Mouse (Mus musculus) intestine, embryonic 15.5 days (tissue): ENCODE data around the gene Ubxn6. TPM values are rescaled to one million over a fixed set of nuclear protein-coding genes. Genes with fewer than 3 reads are reported as not detected.

ENCODE experiments used
- ATAC-seq: fragments of 200-750 bp; cut with Nextera tagmentation; 2 replicates; pipeline ENCODE4 v1.8.0; 2017; ENCODE audit warnings: moderate TSS enrichment, moderate library complexity
- H3K27ac ChIP-seq: fragments of 300-500 bp; sonication (generic); 2 replicates; pipeline ENCODE4 v1.5.1; 2015; ENCODE audit warnings: mild to moderate bottlenecking, inconsistent platforms
- H3K27me3 ChIP-seq: fragments of 300-500 bp; sonication (generic); replicated peaks from 2 replicates; pipeline ENCODE4 v1.6.1; 2015; ENCODE audit warnings: inconsistent platforms
- H3K36me3 ChIP-seq: fragments of 300-500 bp; sonication (generic); 2 replicates; pipeline ENCODE4 v1.6.1; 2015; ENCODE audit warnings: inconsistent platforms
- H3K4me1 ChIP-seq: fragments of 300-500 bp; sonication (generic); replicated peaks from 2 replicates; pipeline ENCODE4 v1.6.1; 2015; ENCODE audit warnings: inconsistent platforms
- H3K4me2 ChIP-seq: fragments of 300-500 bp; sonication (generic); replicated peaks from 2 replicates; pipeline ENCODE4 v1.6.1; 2015; ENCODE audit warnings: mild to moderate bottlenecking, inconsistent platforms
- H3K4me3 ChIP-seq: fragments of 300-500 bp; sonication (generic); replicated peaks from 2 replicates; pipeline ENCODE4 v1.5.1; 2015; ENCODE audit warnings: inconsistent platforms
- H3K9ac ChIP-seq: fragments of 300-500 bp; sonication (generic); 2 replicates; pipeline ENCODE4 v1.6.1; 2015; ENCODE audit warnings: inconsistent platforms
- H3K9me3 ChIP-seq: fragments of 300-500 bp; sonication (generic); 2 replicates; pipeline ENCODE4 v1.6.1; 2016; ENCODE audit warnings: inconsistent platforms
- WGBS: fragments of 180-500 bp; shearing (Covaris S2); methylation state at CpG from one replicate; pipeline ENCODE4 v1.1.7; 2015; 5-methylcytosine and 5-hydroxymethylcytosine counted together
- polyA plus RNA-seq: library from polyadenylated mRNA; unstranded; fragments of >200 nt; fragmentation: Nextera tagmentation; extraction: Ambion mirVana; gene quantifications from 2 replicates; pipeline ENCODE4 v1.2.1, GENCODE M21; 2015

Ubxn6 gene
- polyA plus RNA-seq, 1 experiment from 2014 or later: 35.1 TPM

GRCm38 (mm10) chr17:56036901-56037287 lies 37.9 kb downstream of the Ubxn6 start:
- H3K27me3 ChIP-seq: no peaks in the 10 kb centered on the region
- WGBS: 34% methylated on average over 13 of the region's 13 CpGs
- peak; percentile 9 for ATAC-seq
- no peak overlapping the region for H3K27ac ChIP-seq
- H3K4me3 ChIP-seq: peak overlapping the region; percentile 71
- H3K4me1 ChIP-seq: peaks cover 37% of the 10 kb centered on the region
- H3K36me3 ChIP-seq: peaks cover 7% of the 10 kb centered on the region; the same call in 1 of the 2 replicates
- H3K4me2 ChIP-seq: peak overlapping the region; percentile 53
- 0 out of 2 replicates have a peak overlapping the region, but pooled peaks have one; percentile 21 for H3K9ac ChIP-seq
- H3K9me3 ChIP-seq: no peaks in the 10 kb centered on the region

GRCm38 (mm10) chr17:56036176-56036900 lies 38.5 kb downstream of the Ubxn6 start, which contains the start of gene Sh3gl1:
Gene Sh3gl1 (minus strand): TSS chr17:56036635.
- ATAC-seq: peak; percentile 89
- Histone ChIP-seq H3K27me3 (no peaks in the 10 kb centered on the region), H3K4me1 (peaks cover 36% of the 10 kb centered on the region), H3K27ac (peak within 1 kb of the TSS; percentile 84), H3K4me3 (peak within 1 kb of the TSS; percentile 71), H3K36me3 (peaks cover 7% of the 10 kb centered on the region; the same call in 1 of the 2 replicates), H3K9me3 (no peaks in the 10 kb centered on the region), H3K4me2 (peak within 1 kb of the TSS; percentile 58), H3K9ac (peak within 1 kb of the TSS; percentile 85)
- WGBS: under 1% methylated on average over 74 of the region's 74 CpGs

- no peak overlapping the region for H3K27ac ChIP-seq
- H3K27me3 ChIP-seq: no peaks in the 10 kb centered on the region
- peaks cover 36% of the 10 kb centered on the region for H3K4me1 ChIP-seq
- H3K4me3 ChIP-seq: peak overlapping the region; percentile 71
- H3K36me3 ChIP-seq: peaks cover 7% of the 10 kb centered on the region; the same call in 1 of the 2 replicates
- ATAC-seq: no peak
- H3K4me2 ChIP-seq: peak overlapping the region; percentile 58
- peak overlapping the region; percentile 27; the same call in 1 of the 2 replicates for H3K9ac ChIP-seq
- whole genome bisulfite sequencing: 54% methylated on average over 4 of the region's 4 CpGs
- no peaks in the 10 kb centered on the region for H3K9me3 ChIP-seq
Observed at GRCm38 (mm10) chr17:56035216-56035615, 39.6 kb downstream of the Ubxn6 start.

- H3K27ac ChIP-seq: no peak overlapping the region
- peak overlapping the region; percentile 71; the same call in 1 of the 2 replicates for H3K4me3 ChIP-seq
- H3K36me3 ChIP-seq: peaks cover 9% of the 10 kb centered on the region; the same call in 1 of the 2 replicates
- H3K9me3 ChIP-seq: no peaks in the 10 kb centered on the region
- no peaks in the 10 kb centered on the region for H3K27me3 ChIP-seq
- peaks cover 36% of the 10 kb centered on the region for H3K4me1 ChIP-seq
- H3K9ac ChIP-seq: peak overlapping the region; percentile 27; the same call in 1 of the 2 replicates
- 85% methylated on average over 6 of the region's 6 CpGs for WGBS
- ATAC-seq: no peak
- peak overlapping the region; percentile 58 for H3K4me2 ChIP-seq
Observed at GRCm38 (mm10) chr17:56034726-56035100, 40.1 kb downstream of the Ubxn6 start.

- peak overlapping the region; percentile 58 for H3K4me2 ChIP-seq
- no peak overlapping the region for H3K27ac ChIP-seq
- WGBS: 86% methylated on average over 7 of the region's 7 CpGs
- no peak for ATAC-seq
- peak overlapping the region; percentile 27; the same call in 1 of the 2 replicates for H3K9ac ChIP-seq
- peaks cover 12% of the 10 kb centered on the region; the same call in 1 of the 2 replicates for H3K36me3 ChIP-seq
- 0 out of 2 replicates have a peak overlapping the region, but pooled peaks have one; percentile 71 for H3K4me3 ChIP-seq
- H3K27me3 ChIP-seq: no peaks in the 10 kb centered on the region
- no peaks in the 10 kb centered on the region for H3K9me3 ChIP-seq
- peaks cover 36% of the 10 kb centered on the region for H3K4me1 ChIP-seq
Observed at GRCm38 (mm10) chr17:56034040-56034725, 40.6 kb downstream of the Ubxn6 start.

GRCm38 (mm10) chr17:56032831-56033230 lies 42.0 kb downstream of the Ubxn6 start:
- peaks cover 12% of the 10 kb centered on the region; the same call in 1 of the 2 replicates for H3K36me3 ChIP-seq
- H3K27me3 ChIP-seq: no peaks in the 10 kb centered on the region
- H3K4me2 ChIP-seq: peak overlapping the region; percentile 37
- WGBS: 69% methylated on average over 7 of the region's 7 CpGs
- no peaks in the 10 kb centered on the region for H3K9me3 ChIP-seq
- H3K4me1 ChIP-seq: peaks cover 36% of the 10 kb centered on the region
- H3K27ac ChIP-seq: peak overlapping the region; percentile 70
- ATAC-seq: no peak
- H3K9ac ChIP-seq: peak overlapping the region; percentile 18; the same call in 1 of the 2 replicates
- H3K4me3 ChIP-seq: no peak overlapping the region

- peak overlapping the region; percentile 70 for H3K27ac ChIP-seq
- H3K27me3 ChIP-seq: no peaks in the 10 kb centered on the region
- peak overlapping the region; percentile 37 for H3K4me2 ChIP-seq
- no peak overlapping the region for H3K9ac ChIP-seq
- no peaks in the 10 kb centered on the region for H3K9me3 ChIP-seq
- H3K4me3 ChIP-seq: no peak overlapping the region
- peaks cover 36% of the 10 kb centered on the region for H3K4me1 ChIP-seq
- peaks cover 12% of the 10 kb centered on the region; the same call in 1 of the 2 replicates for H3K36me3 ChIP-seq
- WGBS: 66% methylated on average over 6 of the region's 6 CpGs
- peak; percentile 52 for ATAC-seq
Observed at GRCm38 (mm10) chr17:56032127-56032733, 42.6 kb downstream of the Ubxn6 start.

- Histone ChIP-seq H3K9ac (no peak overlapping the region), H3K4me1 (peaks cover 33% of the 10 kb centered on the region)
Observed at GRCm38 (mm10) chr17:56031431-56031830, 43.4 kb downstream of the Ubxn6 start.

GRCm38 (mm10) chr17:56030919-56031318 lies 43.9 kb downstream of the Ubxn6 start:
- no peak overlapping the region for H3K9ac ChIP-seq
- 61% methylated on average over 5 of the region's 5 CpGs for WGBS
- H3K4me1 ChIP-seq: peaks cover 33% of the 10 kb centered on the region
- peaks cover 12% of the 10 kb centered on the region; the same call in 1 of the 2 replicates for H3K36me3 ChIP-seq
- no peaks in the 10 kb centered on the region for H3K27me3 ChIP-seq
- 0 out of 2 replicates have a peak overlapping the region, but pooled peaks have one; percentile 4 for H3K27ac ChIP-seq
- ATAC-seq: no peak
- no peak overlapping the region for H3K4me2 ChIP-seq
- H3K4me3 ChIP-seq: no peak overlapping the region
- H3K9me3 ChIP-seq: no peaks in the 10 kb centered on the region

More at GRCm38 (mm10) chr17:56031431-56031830, 43.4 kb downstream of the Ubxn6 start:
- no peak for ATAC-seq
- H3K9me3 ChIP-seq: no peaks in the 10 kb centered on the region
- no peak overlapping the region for H3K27ac ChIP-seq
- 86% methylated on average over 7 of the region's 7 CpGs for WGBS
- H3K27me3 ChIP-seq: no peaks in the 10 kb centered on the region
- H3K36me3 ChIP-seq: peaks cover 12% of the 10 kb centered on the region; the same call in 1 of the 2 replicates
- no peak overlapping the region for H3K4me3 ChIP-seq
- no peak overlapping the region for H3K4me2 ChIP-seq

- Histone ChIP-seq H3K36me3 (peaks cover 12% of the 10 kb centered on the region; the same call in 1 of the 2 replicates), H3K4me1 (peaks cover 32% of the 10 kb centered on the region), H3K27ac (no peak overlapping the region), H3K4me2 (no peak overlapping the region), H3K27me3 (no peaks in the 10 kb centered on the region), H3K4me3 (no peak overlapping the region), H3K9ac (no peak overlapping the region), H3K9me3 (no peaks in the 10 kb centered on the region)
- WGBS: 92% methylated on average over 9 of the region's 9 CpGs
- no peak for ATAC-seq
Observed at GRCm38 (mm10) chr17:56030238-56030870, 44.5 kb downstream of the Ubxn6 start.

- H3K9me3 ChIP-seq: no peaks in the 10 kb centered on the region
- no peaks in the 10 kb centered on the region for H3K27me3 ChIP-seq
- H3K4me1 ChIP-seq: peaks cover 25% of the 10 kb centered on the region
- H3K36me3 ChIP-seq: peaks cover 5% of the 10 kb centered on the region; the same call in 1 of the 2 replicates
- no peak overlapping the region for H3K4me2 ChIP-seq
- no peak overlapping the region for H3K4me3 ChIP-seq
- 90% methylated on average over 5 of the region's 5 CpGs for WGBS
- no peak for ATAC-seq
- no peak overlapping the region for H3K9ac ChIP-seq
- no peak overlapping the region for H3K27ac ChIP-seq
Observed at GRCm38 (mm10) chr17:56027801-56028441, 46.9 kb downstream of the Ubxn6 start.
